Mouse (Mus musculus): Measurements from ENCODE around the gene Tmem119. TPM values are rescaled to one million over a fixed set of nuclear protein-coding genes. Genes with fewer than 3 reads are reported as not detected.
"Not testable (repeated sequence)": the region's sequence is repeated elsewhere in the genome, so short reads cannot be mapped to it uniquely, and the experiment has no call there.

Gene Tmem119
- polyA plus RNA-seq, 1 experiment from 2014 or later, result 61.9 TPM

- WGBS, result 14% methylated on average over 19 of the region's 19 CpGs
- H3K4me1 ChIP-seq (replicated peaks), result peaks cover 25% of the 10 kb centered on the region
- ATAC-seq, result no peak
- H3K4me3 ChIP-seq (replicated peaks), result peak overlapping the region; percentile 41; the same call in 1 of the 2 replicates
- H3K27ac ChIP-seq, result peak overlapping the region; percentile 56
- H3K9ac ChIP-seq, result no peak overlapping the region; the same call in 1 of the 2 replicates
- peak overlapping the region; percentile 55 for H3K4me2 ChIP-seq (replicated peaks)
- no peaks in the 10 kb centered on the region for H3K9me3 ChIP-seq
- H3K36me3 ChIP-seq, result no peaks in the 10 kb centered on the region
- H3K27me3 ChIP-seq (replicated peaks), result no peaks in the 10 kb centered on the region
Observed at GRCm38 (mm10) chr5:113797149-113797882, 3.0 kb downstream of the Tmem119 start.

DNA sequence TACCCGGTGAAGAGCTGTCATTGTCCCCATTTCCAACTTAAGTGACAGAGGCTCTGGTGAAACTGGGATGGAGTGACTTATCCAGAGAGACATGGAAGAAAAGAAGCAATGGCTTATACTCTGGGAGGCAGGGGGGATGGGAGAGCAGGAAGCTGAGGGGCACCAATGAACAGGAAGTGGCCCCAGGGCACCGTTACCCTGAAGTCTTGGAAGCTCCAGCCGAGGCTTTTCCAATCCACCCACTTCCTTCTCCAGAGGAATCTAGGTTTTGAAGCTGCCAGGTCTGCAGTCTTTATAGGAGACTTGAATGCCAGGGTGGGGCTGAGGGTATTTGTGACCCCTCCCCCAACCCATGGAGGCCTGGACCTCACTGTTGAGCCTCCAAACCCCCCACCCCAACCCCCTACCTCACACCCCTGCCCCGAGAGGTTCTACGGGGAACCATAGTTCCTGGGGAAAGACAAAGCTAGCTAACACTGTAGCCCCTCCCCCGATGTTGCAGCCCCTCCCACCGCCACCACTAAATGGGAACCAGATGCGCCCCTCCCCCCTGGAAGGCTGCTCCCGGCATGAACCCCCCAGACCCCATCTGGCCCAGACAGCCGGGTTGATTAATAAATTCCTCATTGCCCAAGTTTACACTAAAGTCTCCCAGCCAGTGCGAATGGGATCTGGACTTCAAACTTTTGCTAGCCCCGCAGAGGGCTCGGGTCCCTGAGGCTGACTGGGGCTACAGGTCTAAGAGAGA, 3.7 kb downstream of the Tmem119 start:
- Histone ChIP-seq H3K27ac (peak overlapping the region; percentile 56), H3K4me2 (replicated peaks) (peak overlapping the region; percentile 55), H3K27me3 (replicated peaks) (no peaks in the 10 kb centered on the region), H3K9me3 (no peaks in the 10 kb centered on the region), H3K4me3 (replicated peaks) (peak overlapping the region; percentile 41; the same call in 1 of the 2 replicates), H3K36me3 (no peaks in the 10 kb centered on the region), H3K9ac (no peak overlapping the region), H3K4me1 (replicated peaks) (peaks cover 25% of the 10 kb centered on the region)
- peak; percentile 12; the same call in 1 of the 2 replicates for ATAC-seq
- 7% methylated on average over 13 of the region's 13 CpGs for WGBS

DNA sequence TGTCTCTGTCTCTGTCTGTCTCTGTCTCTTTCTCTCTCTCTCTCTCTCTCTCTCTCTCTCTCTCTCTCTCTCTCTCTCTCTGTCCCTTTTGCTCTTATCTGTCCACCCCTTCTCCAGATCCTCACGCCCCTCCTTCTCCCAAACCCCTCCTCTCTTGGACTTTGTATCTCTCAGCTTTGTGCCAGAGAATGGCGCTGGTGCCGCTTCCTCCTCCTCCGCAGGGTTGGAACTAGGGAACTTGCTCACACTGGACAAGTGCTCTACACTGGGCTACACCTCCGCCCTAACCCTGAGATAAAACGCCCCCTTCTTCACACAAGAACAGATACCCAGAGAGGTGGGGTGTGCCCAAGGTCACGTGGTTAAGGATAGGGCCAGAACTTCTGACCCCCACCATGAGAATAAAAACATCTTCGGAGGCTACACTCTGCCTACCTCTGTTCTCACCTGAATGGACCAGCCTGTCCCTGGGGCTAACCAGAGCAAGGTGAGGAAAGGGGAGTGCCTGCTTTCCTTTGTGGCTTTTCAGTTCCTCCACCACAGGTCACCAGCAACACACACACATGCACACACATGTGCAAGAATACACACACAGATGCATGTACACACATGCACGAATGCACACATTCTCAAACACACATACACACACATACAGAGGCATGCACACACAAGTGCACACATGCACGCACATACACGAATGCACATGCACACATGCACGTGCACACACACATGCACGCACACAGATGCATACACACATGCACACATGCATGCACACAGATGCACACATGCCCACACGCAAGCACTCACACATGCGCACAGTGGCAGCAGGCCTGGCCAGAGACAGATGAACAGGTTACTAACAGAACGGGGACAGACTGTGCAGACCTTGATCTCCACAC, 8.9 kb downstream of the Tmem119 start:
- peak; percentile 70 for ATAC-seq
- Histone ChIP-seq H3K27ac (no peak overlapping the region), H3K27me3 (replicated peaks) (no peaks in the 10 kb centered on the region), H3K4me1 (replicated peaks) (peaks cover 30% of the 10 kb centered on the region), H3K36me3 (no peaks in the 10 kb centered on the region), H3K9me3 (no peaks in the 10 kb centered on the region), H3K9ac (no peak overlapping the region), H3K4me2 (replicated peaks) (peak overlapping the region; percentile 11; the same call in 1 of the 2 replicates), H3K4me3 (replicated peaks) (no peak overlapping the region)
- WGBS, result 62% methylated on average over 16 of the region's 16 CpGs

GRCm38 (mm10) chr5:113790453-113791196, 9.7 kb downstream of the Tmem119 start:
- Histone ChIP-seq H3K4me2 (replicated peaks) (peak overlapping the region; percentile 11; the same call in 1 of the 2 replicates), H3K9me3 (no peaks in the 10 kb centered on the region), H3K27ac (peak overlapping the region; percentile 27; the same call in 1 of the 2 replicates), H3K27me3 (replicated peaks) (no peaks in the 10 kb centered on the region), H3K36me3 (no peaks in the 10 kb centered on the region), H3K9ac (no peak overlapping the region), H3K4me3 (replicated peaks) (no peak overlapping the region), H3K4me1 (replicated peaks) (peaks cover 27% of the 10 kb centered on the region)
- WGBS, result 50% methylated on average over 11 of the region's 11 CpGs
- ATAC-seq, result peak; percentile 55

DNA sequence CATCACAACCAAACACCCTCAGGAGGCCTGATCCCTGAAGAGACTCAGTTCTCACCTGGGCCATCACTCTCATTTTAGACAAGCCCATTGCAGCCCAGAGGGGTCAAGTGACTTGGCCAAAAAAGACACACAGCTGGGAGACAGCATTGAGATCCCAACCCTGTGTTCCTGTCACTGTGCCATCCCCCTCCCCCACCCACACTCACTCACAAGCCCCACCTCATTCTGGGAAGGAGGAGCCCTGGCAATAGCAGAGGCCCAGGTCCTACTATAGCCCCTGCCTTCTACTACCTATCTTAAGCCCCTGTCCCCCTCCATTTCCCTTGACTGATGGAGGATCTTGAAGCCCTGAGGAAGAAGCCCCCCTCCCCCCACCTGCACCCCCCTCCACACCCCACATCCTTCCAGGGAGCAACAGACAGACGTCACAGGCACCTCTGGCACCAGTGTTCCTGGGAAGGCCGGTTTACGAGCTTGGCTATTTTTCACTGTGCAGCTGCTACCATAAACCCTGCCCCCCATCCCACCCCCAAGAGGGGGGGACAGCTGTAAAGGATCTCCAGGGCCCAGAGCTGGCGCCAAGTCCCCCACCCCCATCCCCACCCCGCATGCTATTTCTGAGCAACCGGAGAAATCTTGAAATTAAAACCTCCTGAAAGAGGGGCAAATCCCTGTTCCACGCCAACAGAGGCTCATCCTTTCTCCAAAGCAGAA, 11.1 kb downstream of the Tmem119 start:
- Histone ChIP-seq H3K36me3 (no peaks in the 10 kb centered on the region), H3K9me3 (no peaks in the 10 kb centered on the region), H3K4me1 (replicated peaks) (peaks cover 27% of the 10 kb centered on the region), H3K27ac (peak overlapping the region; percentile 78), H3K9ac (no peak overlapping the region), H3K27me3 (replicated peaks) (no peaks in the 10 kb centered on the region), H3K4me3 (replicated peaks) (no peak overlapping the region), H3K4me2 (replicated peaks) (peak overlapping the region; percentile 11; the same call in 1 of the 2 replicates)
- WGBS, result 21% methylated on average over 7 of the region's 7 CpGs
- ATAC-seq, result peak; percentile 69

- no peak overlapping the region for H3K4me3 ChIP-seq (replicated peaks)
- no peaks in the 10 kb centered on the region for H3K9me3 ChIP-seq
- ATAC-seq, result no peak
- no peak overlapping the region for H3K9ac ChIP-seq
- 0 out of 2 replicates have a peak overlapping the region, but pooled peaks have one; percentile 4 for H3K4me2 ChIP-seq (replicated peaks)
- H3K4me1 ChIP-seq (replicated peaks), result peaks cover 30% of the 10 kb centered on the region
- H3K36me3 ChIP-seq, result no peaks in the 10 kb centered on the region
- H3K27me3 ChIP-seq (replicated peaks), result no peaks in the 10 kb centered on the region
- 37% methylated on average over 6 of the region's 6 CpGs for WGBS
- peak overlapping the region; percentile 78 for H3K27ac ChIP-seq
Observed at GRCm38 (mm10) chr5:113788645-113789044, 11.7 kb downstream of the Tmem119 start.

- no peaks in the 10 kb centered on the region for H3K36me3 ChIP-seq
- no peaks in the 10 kb centered on the region; the same call in 1 of the 2 replicates for H3K27me3 ChIP-seq (replicated peaks)
- ATAC-seq, result no peak
- no peaks in the 10 kb centered on the region for H3K9me3 ChIP-seq
- H3K27ac ChIP-seq, result no peak overlapping the region
- no peak overlapping the region for H3K4me2 ChIP-seq (replicated peaks)
- H3K4me1 ChIP-seq (replicated peaks), result peaks cover 39% of the 10 kb centered on the region
- H3K9ac ChIP-seq, result no peak overlapping the region
- no peak overlapping the region for H3K4me3 ChIP-seq (replicated peaks)
- WGBS, result 76% methylated on average over 5 of the region's 5 CpGs
Observed at GRCm38 (mm10) chr5:113786985-113787384, 13.3 kb downstream of the Tmem119 start.

DNA sequence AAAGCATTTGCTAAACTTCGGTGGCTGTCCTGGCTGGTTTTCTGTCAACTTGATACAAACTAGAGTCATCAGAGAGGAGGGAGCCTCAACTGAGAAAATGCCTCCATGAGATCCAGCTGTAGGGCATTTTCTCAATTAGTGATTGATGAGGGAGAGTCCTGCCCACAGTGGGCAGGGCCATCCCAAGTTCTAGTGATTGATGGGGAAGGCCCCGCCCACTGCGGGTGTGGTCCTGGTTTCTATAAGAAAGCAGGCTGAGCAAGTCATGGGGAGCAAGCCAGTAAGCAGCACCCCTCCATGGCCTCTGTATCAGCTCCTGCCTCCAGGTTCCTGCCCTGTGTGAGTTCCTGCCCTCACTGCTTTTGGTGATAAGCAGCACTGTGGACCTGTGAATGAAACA, 16.2 kb downstream of the Tmem119 start:
- H3K9me3 ChIP-seq; H3K27me3 ChIP-seq (replicated peaks); ATAC-seq; H3K36me3 ChIP-seq; H3K9ac ChIP-seq; H3K4me3 ChIP-seq (replicated peaks): not testable (repeated sequence)
- WGBS, result 29% methylated on average over 3 of the region's 3 CpGs
- Histone ChIP-seq H3K4me2 (replicated peaks) (peak overlapping the region; percentile 10), H3K4me1 (replicated peaks) (peaks cover 20% of the 10 kb centered on the region), H3K27ac (peak overlapping the region; percentile 80)

DNA sequence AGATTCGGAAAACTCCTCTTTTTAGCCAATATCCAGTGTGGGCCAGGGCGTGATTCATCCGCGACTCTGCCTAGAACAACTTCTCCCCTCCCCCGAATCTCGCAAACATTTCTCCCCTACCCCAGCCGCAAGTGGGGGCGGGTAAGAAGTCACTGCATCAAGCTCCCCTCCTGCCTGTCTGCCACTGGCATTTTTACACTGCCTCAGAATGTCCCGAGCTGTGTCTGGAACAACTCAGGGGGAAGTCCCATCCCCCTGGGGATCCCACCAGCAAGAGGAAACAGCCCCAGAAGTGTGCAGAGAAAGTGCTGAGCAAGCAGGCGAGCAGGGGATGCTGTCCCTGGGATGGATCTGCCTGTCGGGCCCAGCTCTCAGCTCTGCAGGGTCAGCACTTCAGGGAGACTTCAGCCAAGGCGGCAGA, 16.7 kb downstream of the Tmem119 start:
- H3K27me3 ChIP-seq (replicated peaks), result no peaks in the 10 kb centered on the region; the same call in 1 of the 2 replicates
- peak; percentile 77 for ATAC-seq
- peak overlapping the region; percentile 80 for H3K27ac ChIP-seq
- H3K9ac ChIP-seq, result no peak overlapping the region
- H3K4me2 ChIP-seq (replicated peaks), result peak overlapping the region; percentile 10
- H3K4me3 ChIP-seq (replicated peaks), result no peak overlapping the region
- WGBS, result 4% methylated on average over 12 of the region's 12 CpGs
- H3K9me3 ChIP-seq, result no peaks in the 10 kb centered on the region
- H3K4me1 ChIP-seq (replicated peaks), result peaks cover 15% of the 10 kb centered on the region
- peaks cover 1% of the 10 kb centered on the region; the same call in 1 of the 2 replicates for H3K36me3 ChIP-seq

- no peak for ATAC-seq
- no peaks in the 10 kb centered on the region; the same call in 1 of the 2 replicates for H3K27me3 ChIP-seq (replicated peaks)
- H3K4me3 ChIP-seq (replicated peaks), result no peak overlapping the region
- peak overlapping the region; percentile 80 for H3K27ac ChIP-seq
- H3K4me2 ChIP-seq (replicated peaks), result no peak overlapping the region
- no peaks in the 10 kb centered on the region for H3K9me3 ChIP-seq
- no peak overlapping the region for H3K9ac ChIP-seq
- peaks cover 5% of the 10 kb centered on the region; the same call in 1 of the 2 replicates for H3K36me3 ChIP-seq
- 76% methylated on average over 7 of the region's 7 CpGs for WGBS
- H3K4me1 ChIP-seq (replicated peaks), result peaks cover 11% of the 10 kb centered on the region
Observed at GRCm38 (mm10) chr5:113782624-113783023, 17.7 kb downstream of the Tmem119 start.
